Mouse (Mus musculus) kidney, adult 11 months (tissue): ENCODE results near the gene 1700017B05Rik.
"Not testable (repeated sequence)": the region's sequence is repeated elsewhere in the genome, so short reads cannot be mapped to it uniquely, and the experiment has no call there.

Experiments used
- DNase-seq: peaks from one replicate; pipeline ENCODE4 v3.0.0; 2022

1700017B05Rik gene

GRCm38 (mm10) chr9:57212448-57213222, 49.8 kb downstream of the 1700017B05Rik start:
- DNase-seq: no peak

GRCm38 (mm10) chr9:57209316-57209715, 53.1 kb downstream of the 1700017B05Rik start:
- no peak for DNase-seq

- DNase-seq: no peak
Measured at GRCm38 (mm10) chr9:57206896-57207295, 55.5 kb downstream of the 1700017B05Rik start.

GRCm38 (mm10) chr9:57203571-57203970, 58.8 kb downstream of the 1700017B05Rik start:
- not testable (repeated sequence) for DNase-seq
